Mouse (Mus musculus) heart, postnatal 0 days (tissue): ENCODE data around the gene Rfx1. TPM values are rescaled to one million over a fixed set of nuclear protein-coding genes. Genes with fewer than 3 reads are reported as not detected.

Source experiments
- ATAC-seq: fragments of 200-750 bp; cut with Nextera tagmentation; 2 replicates; pipeline ENCODE4 v1.8.0; 2017; ENCODE audit warnings: low read depth, moderate number of reproducible peaks, moderate library complexity; ENCODE audit not compliant: insufficient read depth
- DNase-seq: peaks from one replicate; pipeline ENCODE4 v3.0.0-alpha.2; 2016; ENCODE audit warnings: low spot score
- H3K27ac ChIP-seq: fragments of 300-500 bp; sonication (generic); 2 replicates; pipeline ENCODE4 v1.5.1; 2014; ENCODE audit warnings: low read depth, mild to moderate bottlenecking
- H3K27me3 ChIP-seq: fragments of 300-500 bp; sonication (generic); 2 replicates; pipeline ENCODE4 v1.6.1; 2014; ENCODE audit warnings: low read length, mixed read lengths; ENCODE audit not compliant: control insufficient read depth, insufficient read depth
- H3K36me3 ChIP-seq: fragments of 300-500 bp; sonication (generic); replicated peaks from 2 replicates; pipeline ENCODE4 v1.6.1; 2014; ENCODE audit warnings: low read length, mixed read lengths; ENCODE audit not compliant: control insufficient read depth, insufficient read depth
- H3K4me1 ChIP-seq: fragments of 300-500 bp; sonication (generic); 2 replicates; pipeline ENCODE4 v1.6.1; 2014; ENCODE audit warnings: antibody characterized with exemption; ENCODE audit not compliant: control insufficient read depth, insufficient read depth
- H3K4me2 ChIP-seq: fragments of 300-500 bp; sonication (generic); 2 replicates; pipeline ENCODE4 v1.6.1; 2014; ENCODE audit warnings: low read depth, mild to moderate bottlenecking, low read length, moderate library complexity
- H3K4me3 ChIP-seq: fragments of 300-500 bp; sonication (generic); 2 replicates; pipeline ENCODE4 v1.5.1; 2014; ENCODE audit warnings: low read depth, low read length
- H3K9ac ChIP-seq: fragments of 300-500 bp; sonication (generic); replicated peaks from 2 replicates; pipeline ENCODE4 v1.6.1; 2014; ENCODE audit warnings: low read depth, low read length, mixed read lengths
- H3K9me3 ChIP-seq: fragments of 300-500 bp; sonication (generic); replicated peaks from 2 replicates; pipeline ENCODE4 v1.6.1; 2016; ENCODE audit warnings: low read length; ENCODE audit not compliant: control insufficient read depth
- CTCF ChIP-seq: IDR thresholded peaks from 2 replicates; pipeline ENCODE4 v1.5.1; 2016; ENCODE audit warnings: antibody characterized with exemption, control low read depth, low read depth
- EP300 ChIP-seq: IDR thresholded peaks from 2 replicates; pipeline ENCODE4 v1.6.1; 2016; ENCODE audit warnings: antibody characterized with exemption, low read depth
- WGBS: fragments of 180-500 bp; shearing (Covaris S2); extraction: QIAGEN DNeasy Blood & Tissue Kit; methylation state at CpG from one replicate; pipeline ENCODE4 v1.1.7; 2014; 5-methylcytosine and 5-hydroxymethylcytosine counted together
- polyA plus RNA-seq: library from polyadenylated mRNA; unstranded; fragments of >200 nt; fragmentation: Nextera tagmentation; extraction: Ambion mirVana; gene quantifications from 2 replicates; pipeline ENCODE4 v1.2.1, GENCODE M21; 2015
- total RNA-seq: library from RNA; depleted of rRNA; stranded (reverse); fragments of >200 nt; gene quantifications from 2 replicates; pipeline ENCODE4 v1.2.3, GENCODE M21; 2014; ENCODE audit warnings: low replicate concordance

Gene Rfx1
- total and polyA plus RNA-seq, 2 experiments from 2014 or later, result 2.4 to 15.3 TPM

DNA sequence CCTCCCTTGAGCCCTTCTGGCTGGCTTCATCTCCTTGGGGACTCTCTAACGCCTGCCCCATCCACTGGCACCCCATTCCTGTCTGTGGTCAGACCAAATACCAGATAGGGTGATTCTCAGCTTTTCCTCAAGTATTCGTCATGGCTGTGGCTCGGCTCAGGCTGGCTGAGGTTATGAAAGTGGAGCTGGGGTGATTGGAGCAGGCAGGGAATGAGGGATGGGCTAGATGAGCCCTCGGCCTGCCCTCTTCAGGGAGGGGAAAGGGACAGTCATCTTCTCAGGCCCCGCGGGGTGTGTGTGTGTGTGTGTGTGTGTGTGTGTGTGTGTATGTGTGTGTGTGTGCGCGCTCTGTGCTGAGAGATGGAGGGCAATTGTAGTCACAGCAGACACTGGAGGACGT lies 59.0 kb downstream of the Rfx1 start, which contains the start of gene Podnl1:
Podnl1 (plus strand) TSS at position 334 of the 400 bp plus-strand sequence.
- no peak for ATAC-seq
- Histone ChIP-seq H3K4me3 (no peak within 1 kb of the TSS), H3K27me3 (no peaks in the 10 kb centered on the region), H3K27ac (no peak within 1 kb of the TSS), H3K4me2 (no peak within 1 kb of the TSS), H3K9ac (no peak within 1 kb of the TSS), H3K4me1 (no peaks in the 10 kb centered on the region), H3K36me3 (no peaks in the 10 kb centered on the region), H3K9me3 (no peaks in the 10 kb centered on the region)
- no peak for DNase-seq
- TF ChIP-seq CTCF (no peak), EP300 (no peak)
- 56% methylated on average over 9 of the region's 9 CpGs for WGBS

DNA sequence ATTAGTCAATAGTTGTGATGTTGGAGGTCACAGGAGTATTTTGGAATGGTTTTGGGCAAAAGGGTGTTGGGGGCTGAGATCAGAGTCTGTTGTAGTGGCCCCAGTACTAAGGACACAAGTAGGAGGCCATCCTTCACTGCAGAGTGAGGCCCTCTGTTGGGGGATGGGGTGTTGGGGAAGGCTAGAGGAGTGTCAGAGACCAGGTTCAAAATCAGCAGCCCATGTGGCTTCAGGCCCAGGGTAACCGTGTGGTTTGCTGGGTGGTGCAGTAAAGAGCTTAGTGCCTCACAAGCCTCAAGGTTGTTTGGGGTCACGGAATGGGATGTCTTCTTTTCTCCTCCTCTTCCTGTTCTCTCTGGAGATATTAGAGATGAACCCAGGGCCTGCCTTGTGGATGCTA lies 60.1 kb downstream of the Rfx1 start:
- no peak for DNase-seq
- WGBS, result 63% methylated on average over 2 of the region's 2 CpGs
- no peak overlapping the region for H3K27ac ChIP-seq
- no peak for ATAC-seq
- H3K9ac ChIP-seq, result no peak overlapping the region
- no peaks in the 10 kb centered on the region for H3K36me3 ChIP-seq
- no peaks in the 10 kb centered on the region for H3K27me3 ChIP-seq
- no peak overlapping the region for H3K4me3 ChIP-seq
- H3K4me2 ChIP-seq, result no peak overlapping the region
- no peaks in the 10 kb centered on the region for H3K9me3 ChIP-seq
- no peaks in the 10 kb centered on the region for H3K4me1 ChIP-seq
- TF ChIP-seq EP300, result no peak

- TF ChIP-seq CTCF, result no peak
- no peak for TF ChIP-seq EP300
- Histone ChIP-seq H3K4me2 (no peak overlapping the region), H3K36me3 (peaks cover under 1% of the 10 kb centered on the region; the same call in 1 of the 2 replicates), H3K9ac (no peak overlapping the region), H3K27me3 (no peaks in the 10 kb centered on the region), H3K4me1 (no peaks in the 10 kb centered on the region), H3K9me3 (no peaks in the 10 kb centered on the region), H3K4me3 (no peak overlapping the region), H3K27ac (no peak overlapping the region)
- ATAC-seq, result no peak
- 53% methylated on average over 17 of the region's 17 CpGs for WGBS
- DNase-seq, result no peak
These were observed 60.7 kb downstream of the Rfx1 start for GRCm38 (mm10) chr8:84127202-84127901.

DNA sequence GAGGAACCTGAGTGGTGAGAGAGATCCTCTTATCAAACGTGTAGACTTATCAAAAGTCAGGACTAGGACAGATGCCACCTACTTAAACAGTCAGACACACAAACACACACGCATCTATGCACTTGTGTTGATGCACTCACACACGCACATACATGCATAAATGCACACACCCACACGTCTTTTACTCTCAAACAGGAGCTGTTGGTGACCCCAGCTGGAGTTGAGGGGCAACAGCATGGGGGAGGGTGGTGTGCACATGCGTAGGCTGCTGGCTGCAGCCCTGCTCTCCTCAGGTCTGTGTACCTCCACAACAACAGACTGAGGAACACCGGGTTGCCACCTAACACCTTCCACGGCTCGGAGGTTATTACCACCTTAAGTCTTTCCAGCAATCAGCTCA lies 61.6 kb downstream of the Rfx1 start:
- H3K36me3 ChIP-seq, result peaks cover 10% of the 10 kb centered on the region
- no peak overlapping the region for H3K4me3 ChIP-seq
- ATAC-seq (no peak), DNase-seq (no peak)
- H3K27ac ChIP-seq, result no peak overlapping the region
- no peaks in the 10 kb centered on the region for H3K27me3 ChIP-seq
- H3K4me2 ChIP-seq, result no peak overlapping the region
- no peaks in the 10 kb centered on the region for H3K9me3 ChIP-seq
- H3K9ac ChIP-seq, result no peak overlapping the region
- 41% methylated on average over 8 of the region's 8 CpGs for WGBS
- H3K4me1 ChIP-seq, result no peaks in the 10 kb centered on the region
- TF ChIP-seq EP300 (no peak), CTCF (no peak)

- WGBS, result 42% methylated on average over 30 of the region's 30 CpGs
- no peaks in the 10 kb centered on the region for H3K9me3 ChIP-seq
- H3K27ac ChIP-seq, result no peak overlapping the region
- no peak overlapping the region for H3K4me2 ChIP-seq
- TF ChIP-seq CTCF, result no peak
- no peak for TF ChIP-seq EP300
- H3K4me3 ChIP-seq, result no peak overlapping the region
- peaks cover 34% of the 10 kb centered on the region for H3K36me3 ChIP-seq
- ATAC-seq, result 0 out of 2 replicates have a peak, but pooled peaks have one; percentile 21
- no peaks in the 10 kb centered on the region for H3K27me3 ChIP-seq
- DNase-seq, result no peak
- H3K9ac ChIP-seq, result no peak overlapping the region
- no peaks in the 10 kb centered on the region for H3K4me1 ChIP-seq
These were observed 64.2 kb downstream of the Rfx1 start for GRCm38 (mm10) chr8:84130806-84131205.

- Histone ChIP-seq H3K27ac (no peak overlapping the region), H3K4me2 (no peak overlapping the region), H3K36me3 (peaks cover 48% of the 10 kb centered on the region), H3K4me1 (no peaks in the 10 kb centered on the region), H3K9ac (no peak overlapping the region), H3K27me3 (no peaks in the 10 kb centered on the region), H3K4me3 (no peak overlapping the region), H3K9me3 (no peaks in the 10 kb centered on the region)
- ATAC-seq (no peak), DNase-seq (no peak)
- WGBS, result 73% methylated on average over 8 of the region's 8 CpGs
- TF ChIP-seq EP300 (no peak), CTCF (no peak)
These were observed 65.6 kb downstream of the Rfx1 start for GRCm38 (mm10) chr8:84132225-84132624.
